Mouse (Mus musculus) midbrain, postnatal 0 days (tissue): Measurements from ENCODE around the gene Msrb1. TPM values are rescaled to one million over a fixed set of nuclear protein-coding genes. Genes with fewer than 3 reads are reported as not detected.
"Not testable (repeated sequence)": the region's sequence is repeated elsewhere in the genome, so short reads cannot be mapped to it uniquely, and the experiment has no call there.

Experiments used
- ATAC-seq: fragments of 200-750 bp; cut with Nextera tagmentation; 2 replicates; pipeline ENCODE4 v1.8.0; 2017; ENCODE audit warnings: moderate number of reproducible peaks, mild to moderate bottlenecking, moderate TSS enrichment, moderate library complexity; ENCODE audit not compliant: low FRiP score
- DNase-seq: peaks from one replicate; pipeline ENCODE4 v3.0.0-alpha.2; 2015; ENCODE audit warnings: low spot score
- H3K27ac ChIP-seq: fragments of 300-500 bp; sonication (generic); 2 replicates; pipeline ENCODE4 v1.5.1; 2014; ENCODE audit warnings: low read depth, mild to moderate bottlenecking, low read length, mixed read lengths
- H3K27me3 ChIP-seq: fragments of 300-500 bp; sonication (generic); 2 replicates; pipeline ENCODE4 v1.6.1; 2014; ENCODE audit warnings: low read length, control low read depth, mixed read lengths; ENCODE audit not compliant: insufficient read depth
- H3K36me3 ChIP-seq: fragments of 300-500 bp; sonication (generic); 2 replicates; pipeline ENCODE4 v1.6.1; 2014; ENCODE audit warnings: low read length, control low read depth, mixed read lengths; ENCODE audit not compliant: insufficient read depth
- H3K4me1 ChIP-seq: fragments of 300-500 bp; sonication (generic); 2 replicates; pipeline ENCODE4 v1.6.1; 2014; ENCODE audit warnings: mild to moderate bottlenecking, control low read depth, antibody characterized with exemption, low read length, mixed read lengths; ENCODE audit not compliant: insufficient read depth
- H3K4me2 ChIP-seq: fragments of 300-500 bp; sonication (generic); 2 replicates; pipeline ENCODE4 v1.6.1; 2014; ENCODE audit warnings: low read depth, mild to moderate bottlenecking, low read length, mixed read lengths; ENCODE audit not compliant: poor library complexity, severe bottlenecking
- H3K4me3 ChIP-seq: fragments of 300-500 bp; sonication (generic); 2 replicates; pipeline ENCODE4 v1.5.1; 2014; ENCODE audit warnings: low read depth, mild to moderate bottlenecking, low read length, moderate library complexity
- H3K9ac ChIP-seq: fragments of 300-500 bp; sonication (generic); replicated peaks from 2 replicates; pipeline ENCODE4 v1.6.1; 2014; ENCODE audit warnings: mild to moderate bottlenecking, low read length, moderate library complexity, mixed read lengths; ENCODE audit not compliant: poor library complexity, severe bottlenecking
- H3K9me3 ChIP-seq: fragments of 300-500 bp; sonication (generic); 2 replicates; pipeline ENCODE4 v1.6.1; 2016; ENCODE audit warnings: low read length, control low read depth
- CTCF ChIP-seq: IDR thresholded peaks from 2 replicates; pipeline ENCODE4 v1.5.1; 2016; ENCODE audit warnings: antibody characterized with exemption, mild to moderate bottlenecking
- WGBS: fragments of 180-500 bp; shearing (Covaris S2); extraction: QIAGEN DNeasy Blood & Tissue Kit; methylation state at CpG from one replicate; pipeline ENCODE4 v1.1.7; 2014; 5-methylcytosine and 5-hydroxymethylcytosine counted together
- polyA plus RNA-seq: library from polyadenylated mRNA; unstranded; fragments of >200 nt; fragmentation: Nextera tagmentation; extraction: Ambion mirVana; gene quantifications from 2 replicates; pipeline ENCODE4 v1.2.1, GENCODE M21; 2015
- total RNA-seq: library from RNA; depleted of rRNA; stranded (reverse); fragments of >200 nt; gene quantifications from 2 replicates; pipeline ENCODE4 v1.2.3, GENCODE M21; 2014

Gene Msrb1
- total and polyA plus RNA-seq, 2 experiments from 2014 or later, result 9.6 to 22.6 TPM

GRCm38 (mm10) chr17:24716166-24716682 lies 20.2 kb upstream of the Msrb1 start:
- DNase-seq (no peak), ATAC-seq (no peak)
- Histone ChIP-seq H3K4me3 (no peak overlapping the region), H3K27me3 (no peaks in the 10 kb centered on the region), H3K9me3 (no peaks in the 10 kb centered on the region), H3K4me2 (no peak overlapping the region), H3K36me3 (peaks cover 4% of the 10 kb centered on the region; the same call in 1 of the 2 replicates), H3K9ac (no peak overlapping the region), H3K27ac (no peak overlapping the region), H3K4me1 (no peaks in the 10 kb centered on the region; the same call in 1 of the 2 replicates)
- 94% methylated on average over 15 of the region's 15 CpGs for WGBS
- TF ChIP-seq CTCF, result no peak

GRCm38 (mm10) chr17:24717943-24718342 lies 18.5 kb upstream of the Msrb1 start, which contains the start of the genes Rnf151 and Rps2:
TSS of gene Rnf151 (minus strand) at chr17:24718063.
TSS of gene Rps2 (plus strand) at chr17:24718116.
- ATAC-seq, result no peak

GRCm38 (mm10) chr17:24718938-24719337 lies 17.5 kb upstream of the Msrb1 start:
- 68% methylated on average over 5 of the region's 5 CpGs for WGBS
- Histone ChIP-seq H3K36me3 (peaks cover 13% of the 10 kb centered on the region; the same call in 1 of the 2 replicates), H3K4me3 (peak overlapping the region; percentile 74), H3K9ac (peak overlapping the region; percentile 94; the same call in 1 of the 2 replicates), H3K4me2 (peak overlapping the region; percentile 60)
- H3K27me3 ChIP-seq, H3K4me1 ChIP-seq, ATAC-seq, H3K27ac ChIP-seq, DNase-seq, H3K9me3 ChIP-seq: not testable (repeated sequence)
- TF ChIP-seq CTCF, result peak; percentile 37

More at GRCm38 (mm10) chr17:24717943-24718342, 18.5 kb upstream of the Msrb1 start, which contains the start of the genes Rnf151 and Rps2:
- no peak for DNase-seq
- Histone ChIP-seq H3K9ac (no peak within 1 kb of the TSS), H3K4me2 (peak within 1 kb of the TSS; percentile 60; the same call in 1 of the 2 replicates), H3K27ac (no peak within 1 kb of the TSS), H3K4me3 (peak within 1 kb of the TSS; percentile 74), H3K9me3 (no peaks in the 10 kb centered on the region), H3K4me1 (no peaks in the 10 kb centered on the region; the same call in none of the 2 replicates), H3K36me3 (peaks cover 13% of the 10 kb centered on the region; the same call in 1 of the 2 replicates), H3K27me3 (no peaks in the 10 kb centered on the region)
- WGBS, result 85% methylated on average over 4 of the region's 4 CpGs
- TF ChIP-seq CTCF, result no peak

- TF ChIP-seq CTCF, result peak; percentile 15; the same call in 1 of the 2 replicates
- Histone ChIP-seq H3K9ac (peak overlapping the region; percentile 94), H3K9me3 (no peaks in the 10 kb centered on the region), H3K4me2 (peak overlapping the region; percentile 61), H3K27ac (peak overlapping the region; percentile 87), H3K27me3 (no peaks in the 10 kb centered on the region), H3K4me3 (peak overlapping the region; percentile 74), H3K4me1 (no peaks in the 10 kb centered on the region; the same call in none of the 2 replicates), H3K36me3 (peaks cover 13% of the 10 kb centered on the region; the same call in 1 of the 2 replicates)
- under 1% methylated on average over 61 of the region's 61 CpGs for WGBS
- peak; percentile 99 for DNase-seq
- peak; percentile 96 for ATAC-seq
Measured at GRCm38 (mm10) chr17:24719494-24720222, 16.8 kb upstream of the Msrb1 start.

- ATAC-seq, DNase-seq, H3K9me3 ChIP-seq, H3K27me3 ChIP-seq, H3K4me1 ChIP-seq: not testable (repeated sequence)
- WGBS, result 1% methylated on average over 11 of the region's 11 CpGs
- Histone ChIP-seq H3K27ac (peak overlapping the region; percentile 32), H3K9ac (peak overlapping the region; percentile 83), H3K4me2 (peak overlapping the region; percentile 61), H3K36me3 (peaks cover 13% of the 10 kb centered on the region; the same call in 1 of the 2 replicates), H3K4me3 (peak overlapping the region; percentile 74)
Measured at GRCm38 (mm10) chr17:24720616-24721015, 15.8 kb upstream of the Msrb1 start.

- H3K4me1 ChIP-seq, H3K9me3 ChIP-seq, H3K9ac ChIP-seq, H3K36me3 ChIP-seq, DNase-seq, H3K27ac ChIP-seq, H3K27me3 ChIP-seq, ATAC-seq: not testable (repeated sequence)
- Histone ChIP-seq H3K4me2 (peak overlapping the region; percentile 28), H3K4me3 (peak overlapping the region; percentile 19; the same call in 1 of the 2 replicates)
- WGBS, result 70% methylated on average over 7 of the region's 7 CpGs
Measured at GRCm38 (mm10) chr17:24721383-24721955, 15.0 kb upstream of the Msrb1 start.
